Mouse (Mus musculus) left cerebral cortex, postnatal 25 days (tissue): Measurements from ENCODE around the gene Nckap5l. TPM values are rescaled to one million over a fixed set of nuclear protein-coding genes. Genes with fewer than 3 reads are reported as not detected.

Experiments used
- DNase-seq, 2 experiments: peaks; one replicate each; pipeline ENCODE4 v3.0.0; 2022; ENCODE audit warnings: low spot score in 2 of 2, mixed read lengths in 1 of 2
- intact Hi-C: fragments of 180-260 bp; cut with DNase I; formaldehyde crosslinking; loops from one replicate; pipeline ENCODE4 v1.15.1; 2025
- total RNA-seq, 2 experiments: library from RNA; stranded (reverse); gene quantifications; 2 replicates each; pipeline ENCODE4 v1.2.3; 2021

The Nckap5l gene
- total RNA-seq, 2 experiments from 2014 or later: 16.8 to 22.3 TPM

DNA sequence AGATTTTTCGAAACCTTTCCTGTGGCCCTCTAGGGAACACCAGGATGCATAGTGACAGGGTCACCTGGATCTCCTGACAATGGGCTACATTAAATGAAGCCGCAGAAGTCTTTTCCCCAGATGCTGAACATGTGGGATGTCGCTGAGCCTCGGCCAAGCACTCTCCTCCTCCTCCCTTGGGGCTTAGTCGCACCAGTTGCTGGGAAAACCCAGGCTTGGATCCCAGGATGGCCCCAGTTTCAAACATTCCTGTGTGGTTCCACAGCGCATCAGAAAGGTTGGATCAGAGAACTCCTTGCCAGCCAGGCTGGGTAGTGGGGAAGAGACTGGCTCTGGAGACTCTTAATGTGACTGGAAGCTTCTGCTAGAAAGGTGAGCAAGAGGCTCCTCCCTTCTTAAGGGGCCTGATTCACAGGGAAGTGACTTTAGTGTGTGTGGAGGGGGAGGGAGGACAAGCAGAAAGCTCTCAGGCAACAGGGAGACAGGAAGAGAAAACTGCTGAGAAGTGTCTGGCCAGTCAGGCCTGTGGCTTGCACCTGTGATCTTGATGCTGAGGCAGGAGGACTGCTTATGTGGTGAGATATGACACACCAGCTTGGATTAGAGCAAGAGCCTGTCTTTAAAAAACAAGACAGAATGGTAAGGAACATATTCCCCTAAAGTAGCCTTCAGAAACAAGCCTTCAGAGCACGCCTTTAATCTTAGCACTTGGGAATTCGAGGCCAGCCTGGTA lies 18.4 kb downstream of the Nckap5l start:
- DNase-seq: no peak

GRCm38 (mm10) chr15:99433913-99434312 lies 23.6 kb downstream of the Nckap5l start:
- intact Hi-C loops: no loop called here
- no peak for DNase-seq

More for the DNA sequence above, 18.4 kb downstream of the Nckap5l start:
- intact Hi-C loops: no loop called here

GRCm38 (mm10) chr15:99433081-99433718 lies 24.3 kb downstream of the Nckap5l start:
- DNase-seq: no peak
- intact Hi-C loops: no loop called here

DNA sequence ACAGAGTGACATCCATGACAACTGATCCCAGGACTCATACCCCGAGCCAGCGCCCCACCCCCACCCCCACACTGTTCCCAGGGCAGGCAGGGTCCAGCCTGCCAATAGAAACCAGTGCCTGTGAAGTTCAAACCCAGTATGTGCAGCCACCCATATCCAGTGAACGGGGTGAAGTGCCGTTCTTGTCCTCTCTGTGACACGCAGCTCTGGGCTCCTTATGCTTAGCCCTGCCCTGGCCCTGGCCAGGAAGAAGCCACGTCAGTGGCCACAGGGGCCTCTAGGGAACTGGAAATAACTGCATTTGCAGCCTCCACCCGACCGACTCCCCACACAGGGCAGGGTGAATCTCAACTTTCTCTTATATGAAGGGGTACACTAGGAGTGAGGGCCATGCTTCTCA lies 25.6 kb downstream of the Nckap5l start:
- intact Hi-C loops: no loop called here
- no peak for DNase-seq

GRCm38 (mm10) chr15:99431504-99431903 lies 26.0 kb downstream of the Nckap5l start:
- intact Hi-C loops: no loop called here
- DNase-seq: no peak

DNA sequence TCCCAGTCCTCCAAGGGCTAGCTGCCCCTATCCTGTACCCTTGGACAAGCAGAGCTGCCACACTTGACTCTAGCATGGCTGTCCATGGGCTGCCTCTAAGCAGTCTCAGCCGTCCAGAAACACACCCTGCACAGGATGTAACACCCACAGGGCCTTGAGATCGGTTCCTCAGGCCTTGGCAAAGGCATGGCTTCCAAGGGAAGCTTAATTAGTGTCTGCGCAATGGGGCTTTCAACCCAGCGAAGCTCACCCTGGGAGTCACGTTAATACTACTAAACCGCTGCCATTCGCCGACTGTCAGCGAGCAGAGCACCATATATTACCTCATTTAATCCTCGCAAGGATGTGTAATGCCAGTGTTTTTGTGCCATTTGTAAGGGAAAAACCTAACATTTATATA lies 26.5 kb downstream of the Nckap5l start:
- DNase-seq: no peak
- intact Hi-C loops: no loop called here

- DNase-seq: no peak
- intact Hi-C loops: no loop called here
Observed at GRCm38 (mm10) chr15:99430394-99430793, 27.2 kb downstream of the Nckap5l start.

DNA sequence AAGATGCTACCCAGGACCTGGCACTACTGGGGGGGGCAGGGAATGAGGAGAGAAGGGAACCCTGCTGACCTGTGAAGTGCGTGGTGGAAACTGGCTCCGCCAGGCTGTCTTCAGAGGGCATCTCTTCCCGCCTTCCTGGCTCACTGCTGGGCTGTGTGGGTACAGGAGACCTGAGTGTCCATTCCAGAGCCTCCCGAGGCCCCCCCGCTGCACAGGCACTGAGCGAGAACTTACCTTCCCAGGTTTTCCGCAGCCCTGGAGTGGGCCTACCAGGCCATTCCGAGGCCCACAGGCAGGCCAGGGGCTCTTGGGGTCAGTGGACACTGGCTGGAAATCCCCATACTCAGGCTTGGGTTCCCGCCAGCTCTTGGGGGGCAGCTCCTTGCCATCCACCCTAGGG lies 33.7 kb downstream of the Nckap5l start:
- intact Hi-C loops: no loop called here
- no peak for DNase-seq

DNA sequence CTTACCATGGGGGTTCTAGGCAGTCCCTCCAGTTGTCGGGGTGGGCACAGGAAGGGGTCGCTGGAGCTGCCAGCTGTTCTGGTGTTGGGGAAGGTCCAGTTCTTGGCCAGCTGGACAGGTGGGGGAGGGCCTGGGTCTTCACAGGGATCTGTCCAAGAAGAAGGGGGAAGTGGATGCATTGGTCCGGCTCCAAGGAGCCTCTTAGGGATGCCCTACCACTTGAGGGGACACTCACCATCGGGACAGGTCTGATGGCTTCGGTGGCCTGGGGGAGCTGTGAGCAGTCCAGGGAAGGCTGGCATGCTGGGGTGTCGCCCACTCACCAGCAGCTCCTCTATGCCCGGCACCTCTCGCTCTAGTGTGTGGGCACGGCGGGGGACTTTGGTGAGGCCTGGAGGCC lies 34.4 kb downstream of the Nckap5l start:
- intact Hi-C loops: no loop called here
- no peak for DNase-seq

- no peak for DNase-seq
- intact Hi-C loops: no loop called here
Observed at GRCm38 (mm10) chr15:99422551-99422950, 35.0 kb downstream of the Nckap5l start.

- no peak for DNase-seq
- intact Hi-C loops: no loop called here
Observed at GRCm38 (mm10) chr15:99421676-99422075, 35.9 kb downstream of the Nckap5l start.

DNA sequence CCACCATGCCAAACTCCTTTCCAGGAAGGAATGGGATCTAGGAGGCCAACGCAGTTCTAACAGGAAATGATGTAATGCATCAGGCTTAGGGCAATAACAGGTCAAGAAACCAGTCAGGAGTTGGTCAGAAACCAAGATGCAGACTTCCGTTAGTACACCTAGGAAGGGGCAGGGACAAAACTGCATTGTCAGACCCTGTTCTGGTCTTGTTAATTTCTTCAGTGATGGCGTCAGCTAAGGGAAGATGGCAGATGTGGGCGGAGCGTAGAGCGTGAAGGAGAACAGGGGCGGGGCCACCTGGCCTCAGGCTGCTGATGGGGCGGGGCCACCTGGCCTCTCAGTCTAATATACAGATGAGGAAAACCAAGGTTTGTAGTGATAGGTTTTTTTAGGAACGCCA lies 36.4 kb downstream of the Nckap5l start:
- DNase-seq: no peak
- intact Hi-C loops: no loop called here

DNA sequence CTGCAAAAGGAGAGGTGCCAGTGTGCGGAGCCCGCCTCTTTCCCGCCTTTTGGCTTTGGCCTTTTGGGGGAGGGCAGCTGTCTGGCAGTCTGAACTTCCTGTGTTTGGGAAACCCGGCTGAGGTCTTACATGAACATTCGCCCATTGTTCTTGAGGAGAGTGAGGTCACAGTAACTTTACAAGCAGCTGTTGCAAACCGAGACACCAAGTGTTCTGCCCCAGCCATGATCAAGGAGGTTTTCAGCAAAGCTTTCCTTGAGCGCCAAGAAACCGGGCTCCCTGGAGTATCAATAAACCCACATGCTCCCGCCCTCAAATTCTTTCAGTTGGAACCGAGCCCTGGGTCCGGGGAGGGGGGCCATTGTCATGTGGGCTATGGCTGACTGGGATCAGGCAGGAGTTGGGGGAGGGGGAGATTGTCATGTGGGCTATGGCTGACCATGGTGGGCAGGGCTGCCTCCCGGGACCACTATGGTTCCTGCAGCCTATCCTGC lies 37.0 kb downstream of the Nckap5l start:
- DNase-seq: no peak
- intact Hi-C loops: no loop called here

GRCm38 (mm10) chr15:99420101-99420500 lies 37.4 kb downstream of the Nckap5l start:
- intact Hi-C loops: no loop called here
- no peak for DNase-seq

GRCm38 (mm10) chr15:99417692-99418271 lies 39.8 kb downstream of the Nckap5l start:
- intact Hi-C loops: loop anchor here (10.0 kb wide), 2 partner anchors 257 to 487 kb away; partner anchors contain the start of gene Asic1
- DNase-seq: no peak

GRCm38 (mm10) chr15:99416957-99417356 lies 40.6 kb downstream of the Nckap5l start:
- DNase-seq: no peak
- intact Hi-C loops: loop anchor here (1.0 to 10.0 kb wide), 3 partner anchors 52 to 488 kb away; partner anchors contain the start of gene Asic1

DNA sequence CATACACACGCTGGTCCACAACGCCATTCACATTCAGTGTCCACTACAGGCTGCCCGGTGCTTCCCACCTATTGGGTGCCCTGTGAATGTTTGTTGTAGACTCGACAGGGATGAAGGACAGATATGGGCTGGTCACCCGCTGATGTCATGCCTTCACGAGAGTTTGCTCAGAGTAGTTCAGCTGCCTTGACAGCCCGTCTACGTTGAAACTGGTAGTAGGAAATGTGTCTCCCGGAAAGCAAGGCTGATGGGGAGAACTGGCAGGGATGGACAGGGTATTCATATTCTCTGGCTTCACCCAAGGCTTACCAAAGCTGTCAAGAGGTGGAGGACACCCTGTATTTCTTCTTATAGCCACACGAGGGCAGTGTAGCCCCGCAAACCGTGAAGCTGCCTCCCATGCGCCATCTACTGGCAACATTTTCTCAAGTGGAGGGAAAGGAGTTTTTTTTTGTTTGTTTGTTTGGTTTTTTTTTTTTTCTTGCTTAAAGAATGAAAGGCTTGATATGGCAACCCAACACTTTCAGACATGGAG lies 41.1 kb downstream of the Nckap5l start:
- peak; percentile 84 for DNase-seq
- intact Hi-C loops: loop anchor here (1.0 to 10.0 kb wide), 3 partner anchors 53 to 488 kb away; partner anchors contain the start of gene Asic1

DNA sequence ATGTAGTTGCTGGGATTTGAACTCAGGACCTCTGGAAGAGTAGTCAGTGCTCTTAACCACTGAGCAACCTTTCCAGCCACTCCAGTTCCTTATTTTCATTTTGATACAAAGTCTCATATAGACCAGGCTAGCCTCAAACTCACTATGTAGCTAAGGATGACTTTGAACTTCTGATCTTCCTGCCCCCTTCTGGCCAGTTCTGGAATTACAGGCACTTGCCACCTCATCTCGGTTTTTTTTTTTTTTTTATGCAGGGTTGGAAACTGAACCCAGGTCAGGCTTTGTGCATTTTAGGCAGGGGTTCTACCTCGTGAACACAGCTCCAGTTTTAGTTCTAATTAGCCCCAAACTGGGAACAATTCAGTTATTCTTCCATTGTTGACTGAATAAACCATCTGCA lies 41.8 kb downstream of the Nckap5l start:
- intact Hi-C loops: loop anchor here (1.0 to 10.0 kb wide), 3 partner anchors 54 to 489 kb away; partner anchors contain the start of gene Asic1
- DNase-seq: peak; percentile 33 to 43

DNA sequence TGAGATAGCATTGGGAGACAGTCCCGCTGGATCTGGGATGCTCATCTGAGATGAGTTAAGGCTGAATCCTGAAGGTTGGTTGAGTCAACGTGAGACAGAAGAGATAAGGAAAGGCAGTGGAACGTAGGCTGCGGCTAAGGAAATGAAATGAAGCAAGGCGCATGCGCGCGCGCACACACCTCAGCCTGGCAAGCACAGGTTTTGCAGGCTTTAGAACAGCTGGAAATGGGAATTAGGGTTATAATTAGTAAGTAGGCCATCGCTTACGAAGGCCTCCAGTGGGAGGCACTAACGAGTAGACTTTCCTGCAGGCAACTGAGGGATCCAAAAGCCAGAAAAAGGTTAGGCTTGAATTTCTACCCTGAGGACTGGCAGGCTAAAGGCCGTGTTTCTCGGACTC lies 45.8 kb downstream of the Nckap5l start:
- intact Hi-C loops: loop anchor here (10.0 kb wide), 2 partner anchors 263 to 493 kb away; partner anchors contain the start of gene Asic1
- peak; percentile 21 to 51 for DNase-seq

DNA sequence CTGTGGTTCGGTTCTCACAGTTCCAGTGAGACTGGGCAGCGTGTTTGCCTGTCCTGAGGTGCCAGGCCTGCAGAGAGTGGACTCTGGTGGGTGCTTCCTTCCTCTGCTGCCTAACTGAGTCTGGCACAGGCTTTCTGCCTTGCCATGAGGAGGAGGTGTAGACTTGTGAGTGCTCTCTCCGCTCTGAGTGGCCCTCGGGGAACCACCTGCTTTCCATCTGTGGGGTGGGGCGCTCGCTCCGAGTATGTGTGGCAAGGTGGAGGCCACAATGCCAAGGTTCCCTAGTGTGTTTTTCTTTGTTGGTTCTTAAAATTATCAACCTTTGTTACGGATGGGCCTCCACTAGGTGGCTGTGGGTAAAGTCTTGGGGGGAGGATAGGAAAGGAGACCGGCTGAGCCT lies 48.7 kb downstream of the Nckap5l start:
- intact Hi-C loops: no loop called here
- no peak for DNase-seq
